ENCODE assay signal across 8 mouse cellular contexts in the genomic region with DNA sequence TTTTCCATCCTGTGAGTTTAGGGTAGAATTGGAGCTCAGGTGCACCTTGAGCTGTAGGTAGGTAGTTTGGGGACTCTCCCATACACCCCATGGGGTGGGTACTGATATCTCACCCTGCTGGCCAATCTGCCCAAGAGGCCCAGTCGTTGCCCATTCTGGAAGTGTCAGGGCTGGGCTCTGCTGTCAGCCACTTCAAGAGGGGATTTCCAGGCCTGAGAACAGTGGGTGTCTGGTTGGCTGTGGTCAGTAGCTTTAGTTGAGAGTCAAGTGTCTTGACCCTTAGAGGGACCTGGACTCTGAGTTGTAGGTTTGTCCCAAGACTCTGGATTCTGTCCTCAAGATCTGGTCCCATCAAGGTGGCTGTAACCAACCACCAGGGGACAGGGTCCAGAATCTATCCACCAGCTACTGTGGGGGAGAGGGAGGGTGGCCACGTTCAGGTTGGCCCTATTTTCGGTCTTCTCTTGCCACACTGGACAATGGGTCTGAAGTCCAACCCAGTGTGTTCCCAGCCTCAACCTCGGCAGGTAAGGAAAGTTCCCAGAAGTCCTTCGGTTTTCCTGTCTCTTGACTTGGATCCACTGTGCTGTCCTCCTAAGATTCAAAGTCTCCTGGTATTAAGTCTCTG.
DNase-seq lines count a peak whose midpoint lies in the region; ATAC-seq and TF ChIP-seq lines count a peak whose summit lies in the region.

No protein-coding gene starts in this region.

- no peak for DNase-seq in layer of hippocampus, adult 2 months (ENCODE audit: low spot score in 2 of 2)
- no peak for DNase-seq in layer of hippocampus, adult 8-10 months (ENCODE audit: low spot score in 2 of 2)
- peak; percentile 51 to 82 for DNase-seq in kidney, postnatal 25 days
- no peak for DNase-seq in c-Kit-positive CD71-positive TER-119-positive erythroid progenitor cells, embryonic 14.5 days (ENCODE audit: low spot score)
- DNase-seq in adrenal gland, adult 8-10 months = no peak
- no peak for DNase-seq in layer of hippocampus, postnatal 25 days (ENCODE audit: extremely low spot score in 1 of 2, low spot score in 1 of 2)

- peak; percentile 27; the same call in 1 of the 2 replicates for ATAC-seq in erythroid progenitor cell, adult 5-6 weeks (replicated peaks; ENCODE audit: low FRiP score, poor library complexity, severe bottlenecking)

- H3K4me3 ChIP-seq in layer of hippocampus, adult 2 months = peak overlapping the region; percentile 67
- peak overlapping the region; percentile 80 for H3K4me3 ChIP-seq in olfactory bulb, adult 2 months (ENCODE audit: insufficient read depth, low read depth, low read length)

- WGBS in olfactory bulb, adult 2 months = 42% methylated on average over 5 of the region's 5 CpGs

- no peak for TF ChIP-seq POLR2A in olfactory bulb, adult 2 months (IDR thresholded peaks at IDR 0.05; ENCODE audit: insufficient read depth, low read depth, low read length)

- H3K27ac ChIP-seq in layer of hippocampus, adult 2 months = peak overlapping the region; percentile 100
- no peak overlapping the region for H3K27ac ChIP-seq in olfactory bulb, adult 2 months (ENCODE audit: insufficient read depth, low read depth, low read length)

- TF ChIP-seq CTCF in layer of hippocampus, adult 2 months (conservative IDR thresholded peaks at IDR 0.05) = peak; percentile 42
- TF ChIP-seq CTCF in olfactory bulb, adult 2 months (IDR thresholded peaks at IDR 0.05; ENCODE audit: insufficient read depth, low read depth, low read length) = no peak

- H3K4me1 ChIP-seq in olfactory bulb, adult 2 months (ENCODE audit: control insufficient read depth, insufficient read depth, low read length) = peaks cover 64% of the 10 kb centered on the region

Comparison
In these comparisons a context has a peak if more than half of its experiments do, and no peak if none do; other contexts are left out.
1. DNase-seq: peak in kidney, postnatal 25 days (2 of 2); none in layer of hippocampus, adult 2 months (0 of 2), layer of hippocampus, adult 8-10 months (0 of 2), c-Kit-positive CD71-positive TER-119-positive erythroid progenitor cells, embryonic 14.5 days (single experiment), adrenal gland, adult 8-10 months (single experiment) and layer of hippocampus, postnatal 25 days (0 of 2).